Mouse (Mus musculus) stomach, postnatal 0 days (tissue): ENCODE measurements around the gene Nudt17. TPM values are rescaled to one million over a fixed set of nuclear protein-coding genes. Genes with fewer than 3 reads are reported as not detected.
A peak's percentile ranks its signal among the peaks of the same experiment; 100 is the strongest.

Experiments used
- ATAC-seq: fragments of 200-750 bp; cut with Nextera tagmentation; 2 replicates; pipeline ENCODE4 v1.8.0; 2017; ENCODE audit not compliant: low FRiP score, low TSS enrichment
- DNase-seq: peaks from one replicate; pipeline ENCODE4 v3.0.0-alpha.2; 2016; ENCODE audit warnings: low spot score
- H3K27ac ChIP-seq: fragments of 300-500 bp; sonication (generic); replicated peaks from 2 replicates; pipeline ENCODE4 v1.5.1; 2014; ENCODE audit warnings: mild to moderate bottlenecking, control low read depth
- H3K27me3 ChIP-seq: fragments of 300-500 bp; sonication (generic); 2 replicates; pipeline ENCODE4 v1.6.1; 2014; ENCODE audit warnings: low read length; ENCODE audit not compliant: control insufficient read depth, insufficient read depth
- H3K36me3 ChIP-seq: fragments of 300-500 bp; sonication (generic); 2 replicates; pipeline ENCODE4 v1.6.1; 2014; ENCODE audit warnings: low read length, mixed read lengths; ENCODE audit not compliant: control insufficient read depth, insufficient read depth
- H3K4me1 ChIP-seq: fragments of 300-500 bp; sonication (generic); replicated peaks from 2 replicates; pipeline ENCODE4 v1.6.1; 2014; ENCODE audit warnings: antibody characterized with exemption; ENCODE audit not compliant: control insufficient read depth, insufficient read depth
- H3K4me2 ChIP-seq: fragments of 300-500 bp; sonication (generic); replicated peaks from 2 replicates; pipeline ENCODE4 v1.6.1; 2014; ENCODE audit warnings: low read depth, mild to moderate bottlenecking, control low read depth, moderate library complexity
- H3K4me3 ChIP-seq: fragments of 300-500 bp; sonication (generic); 2 replicates; pipeline ENCODE4 v1.5.1; 2014; ENCODE audit warnings: low read depth, low read length, control low read depth
- H3K9ac ChIP-seq: fragments of 300-500 bp; sonication (generic); 2 replicates; pipeline ENCODE4 v1.6.1; 2014; ENCODE audit warnings: mild to moderate bottlenecking, low read length, control low read depth, mixed read lengths
- H3K9me3 ChIP-seq: fragments of 300-500 bp; sonication (generic); 2 replicates; pipeline ENCODE4 v1.6.1; 2016; ENCODE audit warnings: low read length; ENCODE audit not compliant: control insufficient read depth
- CTCF ChIP-seq: IDR thresholded peaks from 2 replicates; pipeline ENCODE4 v1.5.1; 2016; ENCODE audit warnings: antibody characterized with exemption, low read depth, mild to moderate bottlenecking, moderate library complexity
- EP300 ChIP-seq: optimal IDR thresholded peaks from 2 replicates; pipeline ENCODE3; 2016; ENCODE audit warnings: antibody characterized with exemption
- WGBS: fragments of 180-500 bp; shearing (Covaris S2); extraction: QIAGEN DNeasy Blood & Tissue Kit; methylation state at CpG from one replicate; pipeline ENCODE4 v1.1.7; 2014; 5-methylcytosine and 5-hydroxymethylcytosine counted together
- polyA plus RNA-seq: library from polyadenylated mRNA; unstranded; fragments of >200 nt; fragmentation: Nextera tagmentation; extraction: Ambion mirVana; gene quantifications from 2 replicates; pipeline ENCODE4 v1.2.1, GENCODE M21; 2015

Nudt17 gene
- polyA plus RNA-seq, 1 experiment from 2014 or later = 8.2 TPM

DNA sequence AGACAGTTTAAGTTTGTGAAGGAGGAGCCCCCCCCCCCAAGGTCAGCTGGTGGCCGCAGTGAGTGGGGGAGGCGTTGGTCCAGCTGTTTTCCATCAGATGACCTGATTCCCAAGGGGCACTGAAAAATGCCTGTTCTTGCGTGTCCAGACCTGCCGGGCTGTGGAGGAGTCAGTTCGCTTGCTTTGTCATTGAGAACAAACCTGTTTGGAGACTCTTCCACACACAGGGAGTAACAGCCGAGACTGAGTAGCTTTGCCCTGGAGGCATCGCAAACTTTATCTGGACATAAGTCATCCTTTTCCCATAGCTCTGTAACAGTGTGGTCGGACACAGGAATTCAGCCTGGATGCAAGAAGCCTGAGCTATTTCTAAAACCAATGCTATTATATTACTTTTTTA, 33.9 kb downstream of the Nudt17 start:
- H3K9me3 ChIP-seq = no peaks in the 10 kb centered on the region
- H3K27ac ChIP-seq = 0 out of 2 replicates have a peak overlapping the region, but pooled peaks have one; percentile 6
- no peaks in the 10 kb centered on the region for H3K36me3 ChIP-seq
- H3K4me2 ChIP-seq = no peak overlapping the region
- no peak overlapping the region for H3K4me3 ChIP-seq
- no peak for DNase-seq
- H3K27me3 ChIP-seq = no peaks in the 10 kb centered on the region
- ATAC-seq = no peak
- no peaks in the 10 kb centered on the region for H3K4me1 ChIP-seq
- no peak overlapping the region for H3K9ac ChIP-seq
- 33% methylated on average over 8 of the region's 8 CpGs for WGBS
- TF ChIP-seq EP300 (no peak), CTCF (no peak)

DNA sequence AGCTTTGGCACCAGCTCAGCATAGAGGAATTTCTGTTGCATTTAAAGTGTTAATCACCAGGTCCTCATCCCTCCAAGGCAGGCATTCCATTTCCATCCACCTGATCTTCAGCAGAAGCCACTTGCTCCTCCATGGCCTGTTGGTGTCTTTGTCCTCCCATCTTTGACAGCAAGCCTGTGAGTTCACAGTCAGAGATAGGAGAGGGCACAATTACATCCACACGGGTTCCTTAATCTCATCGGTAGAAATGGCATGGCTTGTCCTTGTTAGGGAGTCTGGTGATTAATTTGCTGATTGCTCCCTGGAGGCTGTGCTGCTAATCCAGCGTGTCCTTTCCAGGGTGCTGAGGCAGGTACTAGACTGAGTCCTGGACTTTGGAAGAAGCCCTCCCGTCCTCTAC, 34.8 kb downstream of the Nudt17 start:
- ATAC-seq (no peak), DNase-seq (no peak)
- H3K4me1 ChIP-seq = no peaks in the 10 kb centered on the region
- H3K9ac ChIP-seq = no peak overlapping the region
- H3K4me3 ChIP-seq = no peak overlapping the region
- no peak for TF ChIP-seq CTCF
- no peak for TF ChIP-seq EP300
- no peaks in the 10 kb centered on the region for H3K36me3 ChIP-seq
- no peak overlapping the region for H3K4me2 ChIP-seq
- no peak overlapping the region for H3K27ac ChIP-seq
- 73% methylated on average over 4 of the region's 4 CpGs for WGBS
- H3K9me3 ChIP-seq = no peaks in the 10 kb centered on the region
- no peaks in the 10 kb centered on the region for H3K27me3 ChIP-seq

DNA sequence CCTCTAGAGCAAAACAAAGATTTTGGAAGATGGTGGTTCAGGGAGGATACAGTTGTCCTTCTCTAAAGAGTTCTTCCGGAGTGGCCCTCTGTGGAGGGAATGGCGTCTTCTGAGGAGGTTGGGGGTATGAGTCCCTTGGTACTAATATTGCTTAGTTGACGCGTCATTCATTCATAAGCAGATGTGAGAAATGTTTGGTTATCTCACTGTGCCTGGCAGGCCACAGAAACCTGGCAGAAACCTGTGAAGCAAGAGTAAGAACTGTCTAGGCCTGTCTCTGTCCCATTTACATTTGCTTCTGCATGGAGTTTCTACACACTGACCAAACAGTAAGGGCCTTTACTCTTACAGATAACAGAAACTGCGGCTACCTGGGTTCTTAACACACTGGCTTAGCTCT, 36.8 kb downstream of the Nudt17 start:
- ATAC-seq (no peak), DNase-seq (no peak)
- WGBS = 86% methylated on average over 5 of the region's 5 CpGs
- Histone ChIP-seq H3K4me3 (no peak overlapping the region), H3K4me2 (no peak overlapping the region), H3K9me3 (no peaks in the 10 kb centered on the region), H3K27ac (no peak overlapping the region), H3K27me3 (no peaks in the 10 kb centered on the region), H3K4me1 (no peaks in the 10 kb centered on the region), H3K36me3 (no peaks in the 10 kb centered on the region), H3K9ac (no peak overlapping the region)
- TF ChIP-seq EP300 (no peak), CTCF (no peak)

DNA sequence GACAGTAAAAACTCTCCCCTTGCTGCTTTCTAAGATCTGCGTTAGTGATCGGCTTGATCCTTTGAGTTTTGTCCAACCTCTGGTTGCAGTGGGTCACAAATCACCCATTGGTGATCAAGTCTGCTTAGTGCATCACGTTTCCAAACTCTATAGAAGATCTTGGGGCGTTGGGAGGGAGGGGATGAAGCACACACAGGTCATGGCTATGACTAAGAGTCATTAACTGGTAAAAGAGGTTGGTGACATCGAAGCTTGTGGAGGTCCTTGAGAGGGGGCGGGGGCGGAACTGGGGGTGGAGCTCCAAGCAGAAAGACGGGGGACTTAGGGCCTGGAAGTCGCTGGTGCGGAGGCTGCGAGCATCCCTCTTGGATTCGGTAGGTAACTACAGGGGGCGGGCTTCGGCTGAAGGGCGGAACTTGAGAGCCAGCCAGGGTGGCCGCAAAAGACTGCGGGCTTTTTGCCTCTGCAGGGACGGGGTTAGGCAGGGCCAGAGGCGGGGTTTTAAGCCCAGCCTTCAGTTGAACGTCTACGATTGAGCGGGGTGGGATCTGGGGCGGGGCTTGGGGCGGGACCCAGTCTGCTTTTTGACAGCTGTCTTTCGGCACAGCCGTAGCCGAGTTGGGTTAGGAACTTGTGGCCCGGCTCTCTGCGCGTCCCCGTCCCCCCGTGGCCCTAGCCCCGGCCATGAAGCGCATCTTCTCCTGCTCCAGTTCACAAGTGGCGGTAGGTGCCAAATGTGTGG, 38.5 kb downstream of the Nudt17 start, which contains the start of gene Ankrd35:
Ankrd35 (plus strand) TSS at position 405 of the 742 bp plus-strand sequence.
- peak; percentile 60 for TF ChIP-seq CTCF
- no peak for TF ChIP-seq EP300
- no peaks in the 10 kb centered on the region for H3K4me1 ChIP-seq
- no peaks in the 10 kb centered on the region for H3K27me3 ChIP-seq
- 5% methylated on average over 35 of the region's 35 CpGs for WGBS
- H3K4me2 ChIP-seq = peak within 1 kb of the TSS; percentile 86
- ATAC-seq (peak; percentile 95), DNase-seq (peak; percentile 90)
- peak within 1 kb of the TSS; percentile 59 for H3K9ac ChIP-seq
- H3K4me3 ChIP-seq = peak within 1 kb of the TSS; percentile 37
- no peak within 1 kb of the TSS for H3K27ac ChIP-seq
- H3K9me3 ChIP-seq = no peaks in the 10 kb centered on the region
- no peaks in the 10 kb centered on the region for H3K36me3 ChIP-seq

DNA sequence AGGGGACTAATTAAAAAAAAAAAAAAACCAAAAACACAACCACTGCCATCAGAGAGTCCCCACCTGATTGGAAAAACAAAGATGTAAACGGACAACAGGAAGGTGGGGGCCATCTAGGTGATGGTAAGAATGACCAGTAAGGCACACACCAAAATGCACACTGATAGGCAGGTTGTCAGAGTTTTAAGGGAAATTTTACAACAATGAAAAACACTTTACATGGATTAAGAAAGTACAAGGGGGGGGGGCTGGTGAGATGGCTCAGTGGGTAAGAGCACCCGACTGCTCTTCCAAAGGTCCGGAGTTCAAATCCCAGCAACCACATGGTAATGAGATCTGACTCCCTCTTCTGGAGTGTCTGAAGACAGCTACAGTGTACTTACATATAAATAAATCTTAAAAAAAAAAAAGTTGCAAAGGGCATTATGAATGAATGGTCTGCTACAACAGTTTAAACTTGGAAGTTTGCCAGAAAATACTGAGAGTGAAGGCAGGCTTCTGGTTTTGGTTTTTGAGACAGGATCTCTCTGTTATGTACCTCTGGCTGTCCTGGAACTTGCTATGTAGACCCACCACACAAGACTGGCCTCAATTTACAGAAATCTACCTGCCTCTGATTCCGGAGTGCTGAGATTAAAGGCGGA, 39.8 kb downstream of the Nudt17 start:
- Histone ChIP-seq H3K36me3 (no peaks in the 10 kb centered on the region), H3K27ac (no peak overlapping the region), H3K4me2 (no peak overlapping the region), H3K27me3 (no peaks in the 10 kb centered on the region), H3K9ac (no peak overlapping the region), H3K9me3 (no peaks in the 10 kb centered on the region), H3K4me3 (no peak overlapping the region), H3K4me1 (no peaks in the 10 kb centered on the region)
- DNase-seq (no peak), ATAC-seq (no peak)
- WGBS = 86% methylated on average over 5 of the region's 5 CpGs
- no peak for TF ChIP-seq CTCF
- TF ChIP-seq EP300 = no peak

DNA sequence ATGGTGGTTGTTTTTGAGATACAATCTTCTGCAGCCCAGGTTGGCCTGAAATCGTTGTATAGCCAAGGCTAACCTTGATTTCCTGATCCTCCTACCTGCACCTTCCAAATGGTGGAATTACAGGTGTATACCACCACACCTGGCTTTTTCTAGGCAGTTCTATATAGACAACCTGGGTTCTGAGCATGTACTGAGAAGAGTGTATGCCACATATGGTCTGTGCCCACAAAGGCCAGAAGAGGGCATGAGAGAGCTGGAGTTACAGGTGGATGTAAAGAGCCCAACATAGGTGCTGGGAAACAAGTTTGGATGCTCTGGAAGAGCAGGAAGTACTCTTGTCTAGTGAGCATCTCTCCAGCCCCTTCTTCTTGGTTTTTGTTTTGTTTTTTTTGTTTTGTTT, 41.0 kb downstream of the Nudt17 start:
- DNase-seq = peak; percentile 55
- Histone ChIP-seq H3K9ac (no peak overlapping the region), H3K4me3 (no peak overlapping the region), H3K4me1 (no peaks in the 10 kb centered on the region), H3K27me3 (no peaks in the 10 kb centered on the region), H3K36me3 (no peaks in the 10 kb centered on the region), H3K27ac (no peak overlapping the region), H3K4me2 (no peak overlapping the region), H3K9me3 (no peaks in the 10 kb centered on the region)
- 36% methylated on average over 1 of the region's 1 CpGs for WGBS
- ATAC-seq = no peak
- TF ChIP-seq EP300 (no peak), CTCF (peak; percentile 78)
